15 mouse cellular contexts compared by ENCODE assay signal in genomic region chrX:144162936-144163335, GRCm38 (mm10). TPM values are rescaled to one million over a fixed set of nuclear protein-coding genes. Genes with fewer than 3 reads are reported as not detected.
DNase-seq lines count a peak whose midpoint lies in the region; ATAC-seq lines count a peak whose summit lies in the region.
"Had no signal": no experiment of that assay in that cellular context is flagged by ENCODE, and none has a peak within 500 bp of the region (broad histone marks: within the 10 kb centered on the region; RNA-seq: fewer than 3 reads in every experiment).

No protein-coding gene starts in this region.

- 47% methylated on average over 5 of the region's 5 CpGs for WGBS in kidney, embryonic 15.5 days

- DNase-seq in left cerebral cortex, postnatal 4 days = peak; percentile 22
- no peak for DNase-seq in left cerebral cortex, postnatal 36 days (ENCODE audit: low spot score in 2 of 2)
- peak; percentile 3 for DNase-seq in right cerebral cortex, postnatal 25 days
- DNase-seq in right cerebral cortex, postnatal 36 days (ENCODE audit: low spot score in 2 of 2) = no peak
- DNase-seq in forelimb bud, embryonic 11.5 days (ENCODE audit: low read depth, low spot score) = peak; percentile 7
- peak; percentile 2 for DNase-seq in retina, postnatal 1 day
- no peak for DNase-seq in spleen, postnatal 10 days (ENCODE audit: low spot score in 2 of 2)
- DNase-seq: adrenal gland, adult 2 months; cerebellum, postnatal 36 days; kidney, adult 9 months; liver, embryonic 13.5 days had no signal

- no peak overlapping the region for H3K4me2 ChIP-seq in kidney, embryonic 15.5 days
- H3K4me2 ChIP-seq: hindbrain, embryonic 15.5 days; liver, embryonic 13.5 days had no signal

- no peaks in the 10 kb centered on the region for H3K4me1 ChIP-seq in kidney, embryonic 15.5 days
- H3K4me1 ChIP-seq: hindbrain, embryonic 15.5 days; liver, embryonic 13.5 days had no signal

- ATAC-seq in kidney, embryonic 15.5 days (replicated peaks; ENCODE audit: low FRiP score) = no peak

- no peaks in the 10 kb centered on the region for H3K9me3 ChIP-seq in kidney, embryonic 15.5 days (replicated peaks)
- H3K9me3 ChIP-seq: hindbrain, embryonic 15.5 days; liver, embryonic 13.5 days had no signal

- H3K9ac ChIP-seq in kidney, embryonic 15.5 days = no peak overlapping the region
- H3K9ac ChIP-seq: hindbrain, embryonic 15.5 days; liver, embryonic 13.5 days had no signal

- no peaks in the 10 kb centered on the region for H3K36me3 ChIP-seq in kidney, embryonic 15.5 days
- H3K36me3 ChIP-seq: hindbrain, embryonic 15.5 days; liver, embryonic 13.5 days had no signal

- intact Hi-C loops in left cerebral cortex, postnatal 4 days (cut with DNase I) = no loop called here
- intact Hi-C loops in left cerebral cortex, postnatal 36 days (cut with DNase I) = no loop called here

- H3K27me3 ChIP-seq in kidney, embryonic 15.5 days = peaks cover 18% of the 10 kb centered on the region; the same call in 1 of the 2 replicates
- H3K27me3 ChIP-seq: hindbrain, embryonic 15.5 days; liver, embryonic 13.5 days had no signal

- H3K4me3 ChIP-seq in kidney, embryonic 15.5 days (replicated peaks) = no peak overlapping the region
- H3K4me3 ChIP-seq: hindbrain, embryonic 15.5 days; left cerebral cortex, adult 2 months; liver, embryonic 13.5 days had no signal

- no peak overlapping the region for H3K27ac ChIP-seq in kidney, embryonic 15.5 days
- H3K27ac ChIP-seq: hindbrain, embryonic 15.5 days; left cerebral cortex, adult 2 months; liver, embryonic 13.5 days; macrophage had no signal

RNA-seq across cellular contexts. Expression of gene A730046J19Rik, which starts 9.4 kb away (rescaled TPM):
- under 1 TPM; 0.20 to 0.28 TPM for total RNA-seq in left cerebral cortex, postnatal 4 days (2021)
- under 1 TPM in 1 of 2 experiments, not detected in 1; 0.18 TPM for total RNA-seq in left cerebral cortex, postnatal 36 days (2021)
- 0.35 and 0.58 TPM in 2 replicates for polyA plus RNA-seq in kidney, embryonic 15.5 days (2015; fragmentation: Nextera tagmentation; extraction: Ambion mirVana)
- polyA plus RNA-seq: macrophage had no signal

Comparison
In these comparisons a context has a peak if more than half of its experiments do, and no peak if none do; other contexts are left out.
1. DNase-seq: peak in left cerebral cortex, postnatal 4 days (single experiment), right cerebral cortex, postnatal 25 days (single experiment), forelimb bud, embryonic 11.5 days (single experiment) and retina, postnatal 1 day (single experiment); none in left cerebral cortex, postnatal 36 days (0 of 2), right cerebral cortex, postnatal 36 days (0 of 2) and spleen, postnatal 10 days (0 of 2).